Mouse (Mus musculus) brain, embryonic 18.5 days (tissue): ENCODE results near the gene Lcmt1.

Source experiments
- DNase-seq: peaks from one replicate; pipeline ENCODE4 v3.0.0-alpha.2; 2012; ENCODE audit warnings: low read depth, low spot score

Lcmt1 gene

GRCm38 (mm10) chr7:123453066-123453465, 83.5 kb downstream of the Lcmt1 start:
- no peak for DNase-seq

- no peak for DNase-seq
Observed at GRCm38 (mm10) chr7:123455088-123455487, 85.5 kb downstream of the Lcmt1 start.

- DNase-seq, result no peak
Observed at GRCm38 (mm10) chr7:123458309-123458708, 88.7 kb downstream of the Lcmt1 start.

- no peak for DNase-seq
Observed at GRCm38 (mm10) chr7:123459247-123459646, 89.7 kb downstream of the Lcmt1 start.

GRCm38 (mm10) chr7:123461316-123461715, 91.7 kb downstream of the Lcmt1 start:
- DNase-seq, result no peak

GRCm38 (mm10) chr7:123462070-123462501, 92.5 kb downstream of the Lcmt1 start, which contains the start of gene Aqp8:
Gene Aqp8, plus strand, starts transcription at chr7:123462291.
- DNase-seq, result no peak

- DNase-seq, result no peak
Observed at GRCm38 (mm10) chr7:123463569-123463968, 94.0 kb downstream of the Lcmt1 start.

- DNase-seq, result peak; percentile 24
Observed at GRCm38 (mm10) chr7:123465692-123466387, 96.3 kb downstream of the Lcmt1 start.

GRCm38 (mm10) chr7:123467961-123468360, 98.4 kb downstream of the Lcmt1 start:
- DNase-seq, result no peak
